Comparison of ENCODE assay signal across 25 mouse cellular contexts in genomic region chr11:34332344-34333031, GRCm38 (mm10). TPM values are rescaled to one million over a fixed set of nuclear protein-coding genes. Genes with fewer than 3 reads are reported as not detected.
DNase-seq lines count a peak whose midpoint lies in the region; ATAC-seq and TF ChIP-seq lines count a peak whose summit lies in the region.
"Had no signal": no experiment of that assay in that cellular context is flagged by ENCODE, and none has a peak within 500 bp of the region (broad histone marks: within the 10 kb centered on the region; RNA-seq: fewer than 3 reads in every experiment).

No protein-coding gene starts in this region.

- H3K4me2 ChIP-seq in liver, embryonic 14.5 days (ENCODE audit: low read depth), result no peak overlapping the region
- H3K4me2 ChIP-seq: embryonic facial prominence, embryonic 15.5 days; heart, embryonic 15.5 days had no signal

- no peak overlapping the region for H3K4me3 ChIP-seq in MEL (ENCODE audit: control insufficient read depth in 1 of 2, insufficient read depth in 1 of 2, low read depth in 2 of 2, low read length in 2 of 2)
- no peak overlapping the region for H3K4me3 ChIP-seq in liver, embryonic 14.5 days (ENCODE audit: insufficient read depth in 1 of 2, low read depth in 2 of 2, low read length in 2 of 2)
- no peak overlapping the region for H3K4me3 ChIP-seq in limb, embryonic 10.5 days
- no peak overlapping the region for H3K4me3 ChIP-seq in hindbrain, embryonic 10.5 days
- H3K4me3 ChIP-seq: embryonic facial prominence, embryonic 15.5 days; erythroblast, embryonic 14.5 days; forebrain, embryonic 10.5 days; gastrocnemius, adult 2 months; heart, embryonic 15.5 days had no signal

- peaks cover 1 to 13% of the 10 kb centered on the region in 2 experiments; a peak in 3 of 4 replicates for H3K36me3 ChIP-seq in MEL (ENCODE audit: control insufficient read depth in 1 of 2, insufficient read depth in 2 of 2, low read length in 2 of 2)
- no peaks in the 10 kb centered on the region for H3K36me3 ChIP-seq in liver, embryonic 14.5 days (replicated peaks; ENCODE audit: control insufficient read depth, insufficient read depth, low read depth)
- H3K36me3 ChIP-seq in limb, embryonic 10.5 days, result no peaks in the 10 kb centered on the region
- no peaks in the 10 kb centered on the region for H3K36me3 ChIP-seq in hindbrain, embryonic 10.5 days
- H3K36me3 ChIP-seq: embryonic facial prominence, embryonic 15.5 days; forebrain, embryonic 10.5 days; heart, embryonic 15.5 days had no signal

- peak; percentile 58; the same call in 1 of the 2 replicates for ATAC-seq in common myeloid progenitor, adult 5-6 weeks (replicated peaks; ENCODE audit: low read depth, poor library complexity, severe bottlenecking)
- peak; percentile 84; the same call in 1 of the 2 replicates for ATAC-seq in liver, embryonic 14.5 days (ENCODE audit: insufficient read depth)
- ATAC-seq: forebrain, embryonic 14.5 days; hindbrain, embryonic 16.5 days; inflammation-experienced regulatory T-cells, adult 6 months had no signal

- TF ChIP-seq RAD21 in MEL (IDR thresholded peaks at IDR 0.05; ENCODE audit: low read depth, low read length), result no peak

- TF ChIP-seq EP300 in MEL (IDR thresholded peaks at IDR 0.05; ENCODE audit: low read depth in 1 of 2, low read length in 2 of 2), result peak; percentile 19 to 71; a peak in 3 of 4 replicates
- no peak for TF ChIP-seq EP300 in liver, embryonic 14.5 days (IDR thresholded peaks at IDR 0.05; ENCODE audit: low read depth)

- no peaks in the 10 kb centered on the region for H3K27me3 ChIP-seq in MEL (ENCODE audit: control insufficient read depth in 1 of 2, insufficient read depth in 2 of 2, low read length in 2 of 2)
- no peaks in the 10 kb centered on the region for H3K27me3 ChIP-seq in liver, embryonic 14.5 days (ENCODE audit: control insufficient read depth, insufficient read depth, low read length)
- no peaks in the 10 kb centered on the region for H3K27me3 ChIP-seq in limb, embryonic 10.5 days (ENCODE audit: low read depth, poor library complexity, severe bottlenecking)
- H3K27me3 ChIP-seq in hindbrain, embryonic 10.5 days (ENCODE audit: insufficient read depth, poor library complexity, severe bottlenecking), result no peaks in the 10 kb centered on the region
- H3K27me3 ChIP-seq: embryonic facial prominence, embryonic 15.5 days; heart, embryonic 15.5 days had no signal

- DNase-seq in MEL (ENCODE audit: low read depth, low spot score), result peak; percentile 57
- peak; percentile 47 for DNase-seq in MEL-GATA-1-ER (ENCODE audit: extremely low read depth, low read depth)
- DNase-seq in liver, embryonic 14.5 days (ENCODE audit: low read depth in 3 of 3, low spot score in 3 of 3), result peak in 1 of 3 experiments; percentile 12
- no peak for DNase-seq in limb, embryonic 10.5 days (ENCODE audit: low spot score)
- DNase-seq in hindbrain, embryonic 10.5 days (ENCODE audit: low spot score), result no peak
- DNase-seq in adrenal gland, postnatal 14 days, result no peak
- DNase-seq in testis, postnatal 14 days (ENCODE audit: low spot score), result no peak
- DNase-seq: adrenal gland, adult 2 months; adrenal gland, postnatal 36 days; cerebellum, adult 18-20 months; cerebellum, adult 9-11 months; embryo, embryonic 11 days; gastrocnemius, adult 2 months; gastrocnemius, postnatal 25 days; heart, postnatal 14 days had no signal

- H3K4me1 ChIP-seq in MEL (ENCODE audit: control insufficient read depth in 1 of 2, insufficient read depth in 2 of 2, low read length in 2 of 2), result peaks cover 7 to 8% of the 10 kb centered on the region in 2 experiments
- peaks cover 0 to 10% of the 10 kb centered on the region in 2 experiments; a peak in 3 of 4 replicates for H3K4me1 ChIP-seq in liver, embryonic 14.5 days (replicated peaks; ENCODE audit: control insufficient read depth in 2 of 2, insufficient read depth in 2 of 2, low read length in 1 of 2)
- no peaks in the 10 kb centered on the region for H3K4me1 ChIP-seq in limb, embryonic 10.5 days
- peaks cover 10% of the 10 kb centered on the region for H3K4me1 ChIP-seq in hindbrain, embryonic 10.5 days (replicated peaks)
- H3K4me1 ChIP-seq: embryonic facial prominence, embryonic 15.5 days; forebrain, embryonic 10.5 days; heart, embryonic 15.5 days had no signal

- 15% methylated on average over 7 of the region's 7 CpGs for WGBS in liver, embryonic 14.5 days (ENCODE audit: insufficient replicate concordance)
- 55% methylated on average over 7 of the region's 7 CpGs for WGBS in limb, embryonic 10.5 days
- WGBS in hindbrain, embryonic 10.5 days, result 68% methylated on average over 7 of the region's 7 CpGs

- H3K27ac ChIP-seq in MEL (ENCODE audit: control insufficient read depth, low read depth, low read length), result no peak overlapping the region
- H3K27ac ChIP-seq in liver, embryonic 14.5 days, result no peak overlapping the region
- no peak overlapping the region for H3K27ac ChIP-seq in limb, embryonic 10.5 days
- H3K27ac ChIP-seq in hindbrain, embryonic 10.5 days, result no peak overlapping the region
- H3K27ac ChIP-seq: embryonic facial prominence, embryonic 15.5 days; forebrain, embryonic 10.5 days; gastrocnemius, adult 2 months; heart, embryonic 15.5 days had no signal

- no peak for TF ChIP-seq POLR2A in MEL (IDR thresholded peaks at IDR 0.05; ENCODE audit: control insufficient read depth in 1 of 2, insufficient read depth in 1 of 2, low read depth in 1 of 2, low read length in 2 of 2, poor library complexity in 1 of 2)

- H3K79me2 ChIP-seq in MEL (ENCODE audit: control insufficient read depth, insufficient read depth, low read length, poor library complexity), result no peaks in the 10 kb centered on the region

- no peak overlapping the region for H3K9ac ChIP-seq in MEL (ENCODE audit: control insufficient read depth, low read depth, low read length, poor library complexity, severe bottlenecking)
- H3K9ac ChIP-seq in liver, embryonic 14.5 days (replicated peaks), result no peak overlapping the region; the same call in 1 of the 2 replicates
- H3K9ac ChIP-seq: embryonic facial prominence, embryonic 15.5 days; heart, embryonic 15.5 days had no signal

- TF ChIP-seq CTCF in MEL (IDR thresholded peaks at IDR 0.05 in 2 of 3, conservative IDR thresholded peaks at IDR 0.05 in 1 of 3; ENCODE audit: control insufficient read depth in 1 of 3, insufficient read depth in 1 of 3, low read depth in 2 of 3, low read length in 3 of 3, poor library complexity in 1 of 3, severe bottlenecking in 1 of 3), result no peak
- TF ChIP-seq CTCF in liver, embryonic 14.5 days (IDR thresholded peaks at IDR 0.05; ENCODE audit: low read depth), result no peak

- H3K9me3 ChIP-seq in MEL (replicated peaks; ENCODE audit: insufficient read depth, low read length), result no peaks in the 10 kb centered on the region
- H3K9me3 ChIP-seq in liver, embryonic 14.5 days (ENCODE audit: control insufficient read depth, low read length), result no peaks in the 10 kb centered on the region
- H3K9me3 ChIP-seq in limb, embryonic 10.5 days (replicated peaks), result no peaks in the 10 kb centered on the region
- no peaks in the 10 kb centered on the region for H3K9me3 ChIP-seq in hindbrain, embryonic 10.5 days
- H3K9me3 ChIP-seq: embryonic facial prominence, embryonic 15.5 days; forebrain, embryonic 10.5 days; heart, embryonic 15.5 days had no signal

TF ChIP-seq in MEL, 35 proteins besides CTCF, POLR2A, EP300 and RAD21 (continues in another document):
- TF ChIP-seq RCOR1 (IDR thresholded peaks at IDR 0.05; ENCODE audit: low read depth, low read length) (no peak), NELFE (IDR thresholded peaks at IDR 0.05; ENCODE audit: low read depth, low read length) (no peak), TCF12 (IDR thresholded peaks at IDR 0.05; ENCODE audit: low read depth, low read length) (peak; percentile 77), CHD1 (IDR thresholded peaks at IDR 0.05; ENCODE audit: low read depth, low read length) (no peak), E2F4 (IDR thresholded peaks at IDR 0.05; ENCODE audit: borderline replicate concordance, low read depth, low read length) (no peak), ZC3H11A (IDR thresholded peaks at IDR 0.05; ENCODE audit: low read depth, low read length) (no peak), MYB (IDR thresholded peaks at IDR 0.05; ENCODE audit: low read depth, low read length) (no peak), NRF1 (IDR thresholded peaks at IDR 0.05; ENCODE audit: insufficient read depth, low read depth, low read length, poor library complexity, severe bottlenecking) (no peak), UBTF (IDR thresholded peaks at IDR 0.05; ENCODE audit: borderline replicate concordance, insufficient read depth, low read depth, low read length) (no peak), USF2 (IDR thresholded peaks at IDR 0.05; ENCODE audit: borderline replicate concordance in 1 of 2, insufficient read depth in 1 of 2, low read depth in 1 of 2, low read length in 2 of 2) (no peak), USF1 (IDR thresholded peaks at IDR 0.05; ENCODE audit: low read depth, low read length) (no peak), ETS1 (IDR thresholded peaks at IDR 0.05; ENCODE audit: low read depth, low read length) (peak; percentile 35; the same call in 1 of the 2 replicates), TAL1 (IDR thresholded peaks at IDR 0.05; ENCODE audit: low read length) (peak; percentile 41; the same call in 1 of the 2 replicates), KAT2A (conservative IDR thresholded peaks at IDR 0.05; ENCODE audit: low read depth, low read length) (no peak), POLR2AphosphoS5 (IDR thresholded peaks at IDR 0.05; ENCODE audit: borderline replicate concordance, low read depth, low read length) (no peak), MEF2A (IDR thresholded peaks at IDR 0.05; ENCODE audit: extremely low read depth, insufficient replicate concordance, low read depth, low read length, poor library complexity, severe bottlenecking) (no peak), MAFK (IDR thresholded peaks at IDR 0.05; ENCODE audit: borderline replicate concordance, low read depth, low read length) (no peak), GABPA (IDR thresholded peaks at IDR 0.05; ENCODE audit: low read depth, low read length) (no peak), SIN3A (IDR thresholded peaks at IDR 0.05; ENCODE audit: low read length) (no peak), POLR2AphosphoS2 (IDR thresholded peaks at IDR 0.05; ENCODE audit: low read length) (no peak), MAX (IDR thresholded peaks at IDR 0.05; ENCODE audit: low read length) (no peak)

RNA-seq across cellular contexts. Expression of gene Fam196b, which starts 17.9 kb away (rescaled TPM):
- 0.20 and 0.23 TPM in 2 replicates for total RNA-seq in MEL (2012; rRNA removed)
- polyA plus RNA-seq in MEL (2012; ENCODE audit: insufficient read depth in 1 of 2, insufficient read length in 2 of 2, low read depth in 1 of 2, low replicate concordance in 2 of 2, missing spikeins in 1 of 2), result under 1 TPM in 1 of 2 experiments, not detected in 1; 0.10 TPM
- total RNA-seq in common myeloid progenitor, adult 5-6 weeks (2017), result 0.05 and 0.09 TPM in 2 replicates
- polyA plus RNA-seq in liver, embryonic 14.5 days (2012; rRNA removed), result 0.01 TPM in 1 of 2 replicates, not detected in the other
- polyA plus RNA-seq in liver, embryonic 14.5 days (2014; fragmentation: Nextera tagmentation; extraction: Ambion mirVana), result 0.03 TPM in 1 of 2 replicates, not detected in the other
- polyA plus RNA-seq in limb, embryonic 10.5 days (2016; fragmentation: Nextera tagmentation; extraction: Ambion mirVana), result 0.25 and 0.54 TPM in 2 replicates
- polyA plus RNA-seq in hindbrain, embryonic 10.5 days (2016; fragmentation: Nextera tagmentation; extraction: Ambion mirVana), result 1.3 and 1.6 TPM in 2 replicates
- not detected in 2 replicates for total RNA-seq in adrenal gland, postnatal 14 days (2021)
- total RNA-seq: granulocyte monocyte progenitor cell, adult 5-6 weeks; heart, adult 8-10 months; heart, postnatal 14 days had no signal
- polyA plus RNA-seq: erythroblast, embryonic 14.5 days had no signal

Comparison
In these comparisons a context has a peak if more than half of its experiments do, and no peak if none do; other contexts are left out.
1. DNase-seq: peak in MEL (single experiment) and MEL-GATA-1-ER (single experiment); none in limb, embryonic 10.5 days (single experiment), hindbrain, embryonic 10.5 days (single experiment), adrenal gland, postnatal 14 days (single experiment) and testis, postnatal 14 days (single experiment).